Mouse (Mus musculus): ENCODE measurements around the gene Hhatl.

DNA sequence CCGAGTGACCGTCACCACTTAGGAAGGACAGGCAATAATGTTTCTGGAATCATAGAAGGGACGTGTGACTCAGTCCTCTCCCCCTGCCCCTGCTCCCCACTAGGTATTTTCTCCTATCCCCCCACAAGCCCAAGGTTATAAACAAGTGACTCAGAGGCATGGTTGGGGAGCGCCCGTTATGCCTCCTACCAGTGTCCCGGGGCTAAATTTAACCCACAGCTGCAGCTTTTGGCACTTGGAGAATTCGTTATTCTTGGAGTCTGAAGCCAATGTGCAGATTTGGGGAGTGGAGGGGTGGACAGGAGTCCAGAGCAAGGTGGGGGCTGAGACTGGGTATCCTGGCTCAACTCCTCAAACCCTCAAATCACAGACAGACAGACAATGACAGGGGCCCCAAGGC is 15.8 kb downstream of the Hhatl start:
- TF ChIP-seq TAL1 (IDR thresholded peaks at IDR 0.05; ENCODE audit: low read length) (no peak), GATA1 (IDR thresholded peaks at IDR 0.05; ENCODE audit: low read length) (no peak)

Data from erythroblast, embryonic 14.5 days (primary cell).